Mouse (Mus musculus) skeletal muscle tissue, postnatal 0 days (tissue): ENCODE results near the gene Astn2. TPM values are rescaled to one million over a fixed set of nuclear protein-coding genes. Genes with fewer than 3 reads are reported as not detected.

Experiments used
- polyA plus RNA-seq: library from polyadenylated mRNA; unstranded; fragments of >200 nt; fragmentation: Nextera tagmentation; extraction: Ambion mirVana; gene quantifications from 2 replicates; pipeline ENCODE4 v1.2.1, GENCODE M21; 2015

Gene Astn2
- 0.24 and 0.38 TPM in 2 replicates for polyA plus RNA-seq

DNA sequence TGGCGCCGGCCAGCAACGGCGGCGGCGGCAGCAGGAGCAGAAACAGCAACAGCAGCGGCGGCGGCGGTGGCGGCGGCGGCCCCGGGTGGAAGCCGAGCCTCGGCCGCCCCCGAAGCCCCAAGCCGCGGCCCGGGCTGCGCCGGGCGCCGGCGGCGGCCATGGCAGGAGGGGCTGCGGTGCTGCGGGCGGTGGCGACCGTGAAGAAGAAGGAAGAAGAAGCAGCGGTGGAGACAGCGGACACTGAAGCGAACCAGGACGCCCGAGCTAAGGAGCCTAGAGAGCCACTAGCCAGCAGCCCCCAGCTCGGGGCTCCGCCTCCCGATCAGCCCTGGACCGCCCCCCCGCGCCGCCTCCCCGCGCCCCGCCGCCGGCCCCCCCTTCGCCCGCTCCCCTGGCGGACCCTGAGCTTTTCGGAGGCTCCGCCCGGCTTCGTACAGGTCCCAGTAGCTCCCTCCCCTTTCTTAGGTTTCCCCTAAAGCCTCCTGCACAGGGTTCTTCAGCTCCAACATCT is at the start of gene Astn2:
Astn2 (minus strand) TSS at position 411 of the 511 bp plus-strand sequence.

DNA sequence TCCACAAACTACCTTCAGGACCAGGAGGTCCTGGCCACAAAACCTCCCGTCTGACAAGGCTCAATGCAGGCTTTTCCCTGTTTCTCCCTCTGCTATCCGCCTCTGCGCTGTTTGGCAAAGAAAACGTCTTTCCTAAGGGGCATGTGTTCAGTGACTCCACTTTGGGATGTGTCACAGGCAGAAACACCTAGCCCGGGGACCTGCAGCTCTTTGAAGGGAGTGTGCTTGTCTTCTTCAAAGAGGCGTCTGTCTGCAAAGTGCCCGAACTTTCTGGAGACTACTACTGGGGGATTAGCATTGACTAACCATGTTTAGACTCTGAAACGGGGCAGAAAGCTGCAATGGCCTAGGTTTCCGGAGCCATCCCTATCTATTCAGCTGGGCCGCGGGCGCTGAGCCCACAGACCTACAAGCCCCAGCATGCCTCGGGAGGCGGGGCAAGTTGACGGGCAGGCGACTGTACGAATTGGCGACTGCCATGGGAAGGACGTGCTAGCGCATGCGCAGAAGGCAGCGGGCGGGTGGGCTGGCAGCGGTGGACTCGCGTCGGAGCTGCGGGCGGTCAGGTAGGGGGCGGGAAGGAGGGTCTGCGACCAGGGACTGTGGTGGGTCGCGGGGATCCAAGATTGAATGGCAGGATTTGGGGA is 799.8 kb downstream of the Astn2 start, which contains the start of gene Trim32:
Trim32 (plus strand) TSS at position 483 of the 647 bp plus-strand sequence.

